Mouse (Mus musculus) 3134 (cell line): ENCODE measurements around the gene Olfr1257.
"Not testable (repeated sequence)": the region's sequence is repeated elsewhere in the genome, so short reads cannot be mapped to it uniquely, and the experiment has no call there.

ENCODE experiments used
- DNase-seq: peaks from one replicate; pipeline ENCODE4 v3.0.0-alpha.2; 2011; ENCODE audit warnings: low spot score; ENCODE audit not compliant: insufficient read length; ENCODE audit errors: extremely low read depth

Gene Olfr1257

GRCm38 (mm10) chr2:89878137-89878536 is at the start of gene Olfr1257:
Olfr1257 (plus strand) TSS chr2:89878437.
- no peak for DNase-seq

GRCm38 (mm10) chr2:89841455-89841854 is 36.8 kb upstream of the Olfr1257 start, which contains the start of gene Olfr1256:
Olfr1256 (minus strand) TSS chr2:89841555.
- DNase-seq = no peak

GRCm38 (mm10) chr2:89848105-89848504 is 30.1 kb upstream of the Olfr1257 start, which contains the start of gene Olfr48:
Olfr48 (minus strand) TSS chr2:89848205.
- no peak for DNase-seq

- DNase-seq = no peak
Measured at GRCm38 (mm10) chr2:89849230-89849629, 29.0 kb upstream of the Olfr1257 start.

GRCm38 (mm10) chr2:89912616-89913015 is 34.4 kb downstream of the Olfr1257 start:
- DNase-seq = not testable (repeated sequence)

- DNase-seq = no peak
Measured at GRCm38 (mm10) chr2:89927009-89927408, 48.8 kb downstream of the Olfr1257 start, which contains the start of gene Olfr1258. Olfr1258 (plus strand) TSS chr2:89927309.
